In genomic region chr5:65609769-65610168, GRCm38 (mm10) we compare ENCODE assay signal across 21 mouse cellular contexts.
DNase-seq lines count a peak whose midpoint lies in the region; ATAC-seq and TF ChIP-seq lines count a peak whose summit lies in the region.
"Had no signal": no experiment of that assay in that cellular context is flagged by ENCODE, and none has a peak within 500 bp of the region (broad histone marks: within the 10 kb centered on the region; RNA-seq: fewer than 3 reads in every experiment).

No protein-coding gene starts in this region.

- peaks cover 12% of the 10 kb centered on the region for H3K4me1 ChIP-seq in liver, embryonic 13.5 days (replicated peaks)
- peaks cover 11% of the 10 kb centered on the region for H3K4me1 ChIP-seq in liver, embryonic 12.5 days
- no peaks in the 10 kb centered on the region for H3K4me1 ChIP-seq in intestine, embryonic 15.5 days (replicated peaks)
- no peaks in the 10 kb centered on the region for H3K4me1 ChIP-seq in intestine, postnatal 0 days (replicated peaks; ENCODE audit: control insufficient read depth, insufficient read depth, low read length)
- H3K4me1 ChIP-seq in liver, embryonic 16.5 days (ENCODE audit: control insufficient read depth, low read depth, low read length), result no peaks in the 10 kb centered on the region; the same call in 1 of the 2 replicates
- H3K4me1 ChIP-seq in forebrain, embryonic 12.5 days, result no peaks in the 10 kb centered on the region
- H3K4me1 ChIP-seq in heart, embryonic 11.5 days (ENCODE audit: control insufficient read depth, insufficient read depth, low read length), result no peaks in the 10 kb centered on the region
- H3K4me1 ChIP-seq: embryonic facial prominence, embryonic 12.5 days; limb, embryonic 15.5 days had no signal

- ATAC-seq in liver, embryonic 13.5 days (ENCODE audit: low read depth), result peak; percentile 41; the same call in 1 of the 2 replicates
- no peak for ATAC-seq in liver, embryonic 12.5 days
- peak; percentile 69 for ATAC-seq in intestine, embryonic 15.5 days
- peak; percentile 29; the same call in 1 of the 2 replicates for ATAC-seq in intestine, postnatal 0 days
- peak; percentile 80 for ATAC-seq in liver, embryonic 16.5 days (ENCODE audit: low read depth)
- no peak for ATAC-seq in forebrain, embryonic 12.5 days (ENCODE audit: low FRiP score)
- ATAC-seq in CD4-positive, CD25-positive, alpha-beta regulatory T cell, adult 4 months, result no peak
- ATAC-seq in heart, embryonic 11.5 days (replicated peaks; ENCODE audit: insufficient number of reproducible peaks, low FRiP score, low TSS enrichment), result no peak
- ATAC-seq: activated CD4-positive, CD25-positive, alpha-beta regulatory T cell, adult 4 months; forebrain, embryonic 14.5 days had no signal

- no peaks in the 10 kb centered on the region for H3K9me3 ChIP-seq in liver, embryonic 13.5 days (replicated peaks)
- no peaks in the 10 kb centered on the region for H3K9me3 ChIP-seq in liver, embryonic 12.5 days (replicated peaks)
- no peaks in the 10 kb centered on the region for H3K9me3 ChIP-seq in intestine, embryonic 15.5 days
- no peaks in the 10 kb centered on the region for H3K9me3 ChIP-seq in intestine, postnatal 0 days (ENCODE audit: control insufficient read depth)
- H3K9me3 ChIP-seq in liver, embryonic 16.5 days (replicated peaks; ENCODE audit: control insufficient read depth, low read length), result no peaks in the 10 kb centered on the region
- no peaks in the 10 kb centered on the region for H3K9me3 ChIP-seq in forebrain, embryonic 12.5 days
- no peaks in the 10 kb centered on the region for H3K9me3 ChIP-seq in heart, embryonic 11.5 days (replicated peaks; ENCODE audit: control insufficient read depth, low read length)
- H3K9me3 ChIP-seq: embryonic facial prominence, embryonic 12.5 days; limb, embryonic 15.5 days; megakaryocyte, embryonic 14.5 days had no signal

- no peak overlapping the region for H3K27ac ChIP-seq in liver, embryonic 13.5 days
- no peak overlapping the region for H3K27ac ChIP-seq in liver, embryonic 12.5 days
- no peak overlapping the region for H3K27ac ChIP-seq in intestine, embryonic 15.5 days
- H3K27ac ChIP-seq in intestine, postnatal 0 days (ENCODE audit: low read depth, low read length), result no peak overlapping the region
- H3K27ac ChIP-seq in liver, embryonic 16.5 days (ENCODE audit: low read length), result 0 out of 2 replicates have a peak overlapping the region, but pooled peaks have one; percentile 27
- H3K27ac ChIP-seq in forebrain, embryonic 12.5 days, result no peak overlapping the region
- H3K27ac ChIP-seq in heart, embryonic 11.5 days (ENCODE audit: low read depth, low read length), result no peak overlapping the region
- H3K27ac ChIP-seq: embryonic facial prominence, embryonic 12.5 days; limb, embryonic 15.5 days had no signal

- H3K9ac ChIP-seq in liver, embryonic 13.5 days, result no peak overlapping the region
- H3K9ac ChIP-seq in liver, embryonic 12.5 days, result no peak overlapping the region
- H3K9ac ChIP-seq in intestine, embryonic 15.5 days, result no peak overlapping the region
- no peak overlapping the region for H3K9ac ChIP-seq in intestine, postnatal 0 days (ENCODE audit: low read depth, low read length)
- no peak overlapping the region for H3K9ac ChIP-seq in liver, embryonic 16.5 days (ENCODE audit: low read depth, low read length)
- H3K9ac ChIP-seq in forebrain, embryonic 12.5 days, result no peak overlapping the region
- H3K9ac ChIP-seq in heart, embryonic 11.5 days (ENCODE audit: low read depth, low read length), result no peak overlapping the region
- H3K9ac ChIP-seq: embryonic facial prominence, embryonic 12.5 days; limb, embryonic 15.5 days had no signal

- no peak for DNase-seq in liver, embryonic 13.5 days
- DNase-seq: adrenal gland, postnatal 10 days; cerebellum, adult 9-10 months; gastrocnemius, postnatal 36 days; midbrain, embryonic 14.5 days; spleen, adult 18-20 months; thymus, adult 18-20 months had no signal

- H3K4me3 ChIP-seq in liver, embryonic 13.5 days (replicated peaks), result no peak overlapping the region
- H3K4me3 ChIP-seq in liver, embryonic 12.5 days, result no peak overlapping the region
- H3K4me3 ChIP-seq in intestine, embryonic 15.5 days (replicated peaks), result no peak overlapping the region
- no peak overlapping the region for H3K4me3 ChIP-seq in intestine, postnatal 0 days (ENCODE audit: low read depth, low read length)
- H3K4me3 ChIP-seq in liver, embryonic 16.5 days (ENCODE audit: low read depth, low read length), result no peak overlapping the region
- no peak overlapping the region for H3K4me3 ChIP-seq in forebrain, embryonic 12.5 days (replicated peaks)
- H3K4me3 ChIP-seq in heart, embryonic 11.5 days (ENCODE audit: low read depth, low read length), result no peak overlapping the region
- H3K4me3 ChIP-seq: embryonic facial prominence, embryonic 12.5 days; erythroblast, embryonic 14.5 days; limb, embryonic 15.5 days; megakaryocyte, embryonic 14.5 days; myocyte had no signal

- TF ChIP-seq CTCF in intestine, postnatal 0 days (IDR thresholded peaks at IDR 0.05; ENCODE audit: low read depth), result no peak

- no peak overlapping the region for H3K4me2 ChIP-seq in liver, embryonic 13.5 days
- H3K4me2 ChIP-seq in liver, embryonic 12.5 days, result no peak overlapping the region
- no peak overlapping the region for H3K4me2 ChIP-seq in intestine, embryonic 15.5 days (replicated peaks)
- no peak overlapping the region for H3K4me2 ChIP-seq in intestine, postnatal 0 days (replicated peaks; ENCODE audit: low read depth)
- H3K4me2 ChIP-seq in liver, embryonic 16.5 days (ENCODE audit: low read depth, low read length), result no peak overlapping the region
- H3K4me2 ChIP-seq in forebrain, embryonic 12.5 days, result no peak overlapping the region
- no peak overlapping the region for H3K4me2 ChIP-seq in heart, embryonic 11.5 days
- H3K4me2 ChIP-seq: embryonic facial prominence, embryonic 12.5 days; limb, embryonic 15.5 days had no signal

- WGBS in liver, embryonic 13.5 days (ENCODE audit: insufficient replicate concordance), result 80% methylated on average over 5 of the region's 5 CpGs
- WGBS in liver, embryonic 12.5 days (ENCODE audit: insufficient replicate concordance), result 80% methylated on average over 5 of the region's 5 CpGs
- WGBS in intestine, embryonic 15.5 days, result 80% methylated on average over 5 of the region's 5 CpGs
- WGBS in intestine, postnatal 0 days, result 72% methylated on average over 5 of the region's 5 CpGs
- WGBS in liver, embryonic 16.5 days (ENCODE audit: insufficient replicate concordance), result 71% methylated on average over 5 of the region's 5 CpGs
- 88% methylated on average over 5 of the region's 5 CpGs for WGBS in forebrain, embryonic 12.5 days
- WGBS in heart, embryonic 11.5 days (ENCODE audit: insufficient replicate concordance), result 88% methylated on average over 5 of the region's 5 CpGs

- peaks cover 64% of the 10 kb centered on the region for H3K36me3 ChIP-seq in liver, embryonic 13.5 days
- H3K36me3 ChIP-seq in liver, embryonic 12.5 days, result peaks cover 71% of the 10 kb centered on the region
- 0 out of 2 replicates have a peak, but pooled peaks cover 3% of the 10 kb centered on the region for H3K36me3 ChIP-seq in intestine, embryonic 15.5 days
- peaks cover 21% of the 10 kb centered on the region for H3K36me3 ChIP-seq in intestine, postnatal 0 days (ENCODE audit: control insufficient read depth, insufficient read depth)
- H3K36me3 ChIP-seq in liver, embryonic 16.5 days (ENCODE audit: control insufficient read depth, insufficient read depth), result peaks cover 9% of the 10 kb centered on the region
- peaks cover 43% of the 10 kb centered on the region for H3K36me3 ChIP-seq in forebrain, embryonic 12.5 days (replicated peaks)
- peaks cover 2% of the 10 kb centered on the region; the same call in 1 of the 2 replicates for H3K36me3 ChIP-seq in heart, embryonic 11.5 days (ENCODE audit: control insufficient read depth, insufficient read depth, low read length)

- H3K27me3 ChIP-seq in liver, embryonic 13.5 days, result no peaks in the 10 kb centered on the region
- no peaks in the 10 kb centered on the region for H3K27me3 ChIP-seq in liver, embryonic 12.5 days (replicated peaks)
- no peaks in the 10 kb centered on the region for H3K27me3 ChIP-seq in intestine, embryonic 15.5 days (replicated peaks)
- no peaks in the 10 kb centered on the region for H3K27me3 ChIP-seq in intestine, postnatal 0 days (replicated peaks; ENCODE audit: control insufficient read depth, insufficient read depth, low read length)
- H3K27me3 ChIP-seq in liver, embryonic 16.5 days (ENCODE audit: control insufficient read depth, insufficient read depth, low read depth, low read length), result no peaks in the 10 kb centered on the region
- H3K27me3 ChIP-seq in forebrain, embryonic 12.5 days, result no peaks in the 10 kb centered on the region
- H3K27me3 ChIP-seq in heart, embryonic 11.5 days (ENCODE audit: control insufficient read depth, insufficient read depth, low read length), result no peaks in the 10 kb centered on the region
- H3K27me3 ChIP-seq: embryonic facial prominence, embryonic 12.5 days; limb, embryonic 15.5 days; megakaryocyte, embryonic 14.5 days had no signal

Comparison
In these comparisons a context has a peak if more than half of its experiments do, and no peak if none do; other contexts are left out.
1. ATAC-seq: peak in liver, embryonic 13.5 days (single experiment), intestine, embryonic 15.5 days (single experiment), intestine, postnatal 0 days (single experiment) and liver, embryonic 16.5 days (single experiment); none in liver, embryonic 12.5 days (single experiment), forebrain, embryonic 12.5 days (single experiment), CD4-positive, CD25-positive, alpha-beta regulatory T cell, adult 4 months (single experiment) and heart, embryonic 11.5 days (single experiment).